Mouse (Mus musculus): ENCODE measurements at regions not wholly inside any gene's neighbourhood (a gene's known extent, or its start where the extent isn't known, plus 50 kb on each side); places are given as distances from the start of the nearest gene placed in this dataset.

GRCm38 (mm10) chr12:107711675-107712074, 223.2 kb downstream of the 3110018I06Rik start:
- TF ChIP-seq POLR2A (IDR thresholded peaks at IDR 0.05; ENCODE audit: low read depth, low read length) (no peak), CTCF (IDR thresholded peaks at IDR 0.05; ENCODE audit: extremely low read depth, insufficient read depth, insufficient read length, insufficient replicate concordance) (no peak)
